Mouse (Mus musculus): ENCODE measurements around the gene Rgs6. TPM values are rescaled to one million over a fixed set of nuclear protein-coding genes. Genes with fewer than 3 reads are reported as not detected.

The Rgs6 gene
- polyA plus RNA-seq, 1 experiment, result 0.57 TPM

GRCm38 (mm10) chr12:83109891-83110630 lies 522.0 kb downstream of the Rgs6 start:
- 59% methylated on average over 11 of the region's 11 CpGs for WGBS
- no peaks in the 10 kb centered on the region for H3K27me3 ChIP-seq (ENCODE audit: control insufficient read depth, insufficient read depth, low read length)
- no peak for TF ChIP-seq POLR2A (IDR thresholded peaks at IDR 0.05; ENCODE audit: low read depth, low read length)
- no peak for TF ChIP-seq CTCF (IDR thresholded peaks at IDR 0.05; ENCODE audit: extremely low read depth, insufficient read length, insufficient replicate concordance, low read depth, low read length)

GRCm38 (mm10) chr12:83110711-83111110 lies 522.6 kb downstream of the Rgs6 start:
- Histone ChIP-seq H3K27ac (ENCODE audit: insufficient read depth, low read depth, low read length) (no peak overlapping the region), H3K27me3 (ENCODE audit: control insufficient read depth, insufficient read depth, low read length) (no peaks in the 10 kb centered on the region), H3K4me3 (ENCODE audit: low read depth, low read length) (no peak overlapping the region), H3K36me3 (ENCODE audit: control insufficient read depth, insufficient read depth, low read length) (no peaks in the 10 kb centered on the region), H3K4me1 (ENCODE audit: control insufficient read depth, insufficient read depth, insufficient read length, low read length) (no peaks in the 10 kb centered on the region)
- TF ChIP-seq POLR2A (IDR thresholded peaks at IDR 0.05; ENCODE audit: low read depth, low read length) (no peak), CTCF (IDR thresholded peaks at IDR 0.05; ENCODE audit: extremely low read depth, insufficient read length, insufficient replicate concordance, low read depth, low read length) (no peak)
- WGBS, result 45% methylated on average over 3 of the region's 3 CpGs

More at GRCm38 (mm10) chr12:83109891-83110630, 522.0 kb downstream of the Rgs6 start:
- no peak overlapping the region for H3K27ac ChIP-seq (ENCODE audit: insufficient read depth, low read depth, low read length)
- H3K4me1 ChIP-seq (ENCODE audit: control insufficient read depth, insufficient read depth, insufficient read length, low read length), result no peaks in the 10 kb centered on the region
- no peaks in the 10 kb centered on the region for H3K36me3 ChIP-seq (ENCODE audit: control insufficient read depth, insufficient read depth, low read length)
- no peak overlapping the region for H3K4me3 ChIP-seq (ENCODE audit: low read depth, low read length)

- Histone ChIP-seq H3K27me3 (ENCODE audit: control insufficient read depth, insufficient read depth, low read length) (no peaks in the 10 kb centered on the region), H3K36me3 (ENCODE audit: control insufficient read depth, insufficient read depth, low read length) (no peaks in the 10 kb centered on the region), H3K4me3 (ENCODE audit: low read depth, low read length) (no peak overlapping the region), H3K27ac (ENCODE audit: insufficient read depth, low read depth, low read length) (no peak overlapping the region), H3K4me1 (ENCODE audit: control insufficient read depth, insufficient read depth, insufficient read length, low read length) (no peaks in the 10 kb centered on the region)
- 84% methylated on average over 5 of the region's 5 CpGs for WGBS
- TF ChIP-seq POLR2A (IDR thresholded peaks at IDR 0.05; ENCODE audit: low read depth, low read length) (no peak), CTCF (IDR thresholded peaks at IDR 0.05; ENCODE audit: extremely low read depth, insufficient read length, insufficient replicate concordance, low read depth, low read length) (no peak)
These were observed 524.2 kb downstream of the Rgs6 start for GRCm38 (mm10) chr12:83112283-83112682.

GRCm38 (mm10) chr12:83112901-83113628 lies 525.0 kb downstream of the Rgs6 start:
- Histone ChIP-seq H3K27ac (ENCODE audit: insufficient read depth, low read depth, low read length) (no peak overlapping the region), H3K4me3 (ENCODE audit: low read depth, low read length) (no peak overlapping the region), H3K4me1 (ENCODE audit: control insufficient read depth, insufficient read depth, insufficient read length, low read length) (no peaks in the 10 kb centered on the region), H3K36me3 (ENCODE audit: control insufficient read depth, insufficient read depth, low read length) (no peaks in the 10 kb centered on the region), H3K27me3 (ENCODE audit: control insufficient read depth, insufficient read depth, low read length) (no peaks in the 10 kb centered on the region)
- WGBS, result 76% methylated on average over 6 of the region's 6 CpGs
- no peak for TF ChIP-seq CTCF (IDR thresholded peaks at IDR 0.05; ENCODE audit: extremely low read depth, insufficient read length, insufficient replicate concordance, low read depth, low read length)
- no peak for TF ChIP-seq POLR2A (IDR thresholded peaks at IDR 0.05; ENCODE audit: low read depth, low read length)

- TF ChIP-seq POLR2A (IDR thresholded peaks at IDR 0.05; ENCODE audit: low read depth, low read length), result no peak
- TF ChIP-seq CTCF (IDR thresholded peaks at IDR 0.05; ENCODE audit: extremely low read depth, insufficient read length, insufficient replicate concordance, low read depth, low read length), result no peak
- H3K27me3 ChIP-seq (ENCODE audit: control insufficient read depth, insufficient read depth, low read length), result no peaks in the 10 kb centered on the region
- 34% methylated on average over 3 of the region's 3 CpGs for WGBS
- no peak overlapping the region for H3K27ac ChIP-seq (ENCODE audit: insufficient read depth, low read depth, low read length)
- no peaks in the 10 kb centered on the region for H3K4me1 ChIP-seq (ENCODE audit: control insufficient read depth, insufficient read depth, insufficient read length, low read length)
- H3K4me3 ChIP-seq (ENCODE audit: low read depth, low read length), result no peak overlapping the region
- no peaks in the 10 kb centered on the region for H3K36me3 ChIP-seq (ENCODE audit: control insufficient read depth, insufficient read depth, low read length)
These were observed 525.9 kb downstream of the Rgs6 start for GRCm38 (mm10) chr12:83113971-83114370.

- Histone ChIP-seq H3K4me1 (ENCODE audit: control insufficient read depth, insufficient read depth, insufficient read length, low read length) (no peaks in the 10 kb centered on the region), H3K36me3 (ENCODE audit: control insufficient read depth, insufficient read depth, low read length) (no peaks in the 10 kb centered on the region), H3K27me3 (ENCODE audit: control insufficient read depth, insufficient read depth, low read length) (no peaks in the 10 kb centered on the region), H3K27ac (ENCODE audit: insufficient read depth, low read depth, low read length) (no peak overlapping the region), H3K4me3 (ENCODE audit: low read depth, low read length) (no peak overlapping the region)
- 31% methylated on average over 5 of the region's 5 CpGs for WGBS
- peak; percentile 56; the same call in 1 of the 2 replicates for TF ChIP-seq CTCF (IDR thresholded peaks at IDR 0.05; ENCODE audit: extremely low read depth, insufficient read length, insufficient replicate concordance, low read depth, low read length)
- no peak for TF ChIP-seq POLR2A (IDR thresholded peaks at IDR 0.05; ENCODE audit: low read depth, low read length)
These were observed 526.4 kb downstream of the Rgs6 start for GRCm38 (mm10) chr12:83114396-83115053.

GRCm38 (mm10) chr12:83124111-83124510 lies 536.0 kb downstream of the Rgs6 start:
- no peak overlapping the region for H3K4me3 ChIP-seq (ENCODE audit: low read depth, low read length)
- H3K27me3 ChIP-seq (ENCODE audit: control insufficient read depth, insufficient read depth, low read length), result no peaks in the 10 kb centered on the region
- WGBS, result 41% methylated on average over 3 of the region's 3 CpGs
- TF ChIP-seq CTCF (IDR thresholded peaks at IDR 0.05; ENCODE audit: extremely low read depth, insufficient read length, insufficient replicate concordance, low read depth, low read length) (no peak), POLR2A (IDR thresholded peaks at IDR 0.05; ENCODE audit: low read depth, low read length) (no peak)
- no peak overlapping the region for H3K27ac ChIP-seq (ENCODE audit: insufficient read depth, low read depth, low read length)
- H3K4me1 ChIP-seq (ENCODE audit: control insufficient read depth, insufficient read depth, insufficient read length, low read length), result no peaks in the 10 kb centered on the region
- H3K36me3 ChIP-seq (ENCODE audit: control insufficient read depth, insufficient read depth, low read length), result no peaks in the 10 kb centered on the region

Data from small intestine, adult 2 months (tissue).